Mouse (Mus musculus): ENCODE results near the gene Acat2. TPM values are rescaled to one million over a fixed set of nuclear protein-coding genes. Genes with fewer than 3 reads are reported as not detected.
"Not testable (repeated sequence)": the region's sequence is repeated elsewhere in the genome, so short reads cannot be mapped to it uniquely, and the experiment has no call there.

Acat2 gene
- total RNA-seq, 1 experiment from 2014 or later, result 10.4 TPM

- no peak for ATAC-seq (ENCODE audit: extremely low read depth, insufficient number of reproducible peaks, low FRiP score, poor library complexity, severe bottlenecking)
These were observed 13.3 kb upstream of the Acat2 start for GRCm38 (mm10) chr17:12973851-12974250.

- no peak for ATAC-seq (ENCODE audit: extremely low read depth, insufficient number of reproducible peaks, low FRiP score, poor library complexity, severe bottlenecking)
These were observed 6.6 kb upstream of the Acat2 start for GRCm38 (mm10) chr17:12967173-12967572.

DNA sequence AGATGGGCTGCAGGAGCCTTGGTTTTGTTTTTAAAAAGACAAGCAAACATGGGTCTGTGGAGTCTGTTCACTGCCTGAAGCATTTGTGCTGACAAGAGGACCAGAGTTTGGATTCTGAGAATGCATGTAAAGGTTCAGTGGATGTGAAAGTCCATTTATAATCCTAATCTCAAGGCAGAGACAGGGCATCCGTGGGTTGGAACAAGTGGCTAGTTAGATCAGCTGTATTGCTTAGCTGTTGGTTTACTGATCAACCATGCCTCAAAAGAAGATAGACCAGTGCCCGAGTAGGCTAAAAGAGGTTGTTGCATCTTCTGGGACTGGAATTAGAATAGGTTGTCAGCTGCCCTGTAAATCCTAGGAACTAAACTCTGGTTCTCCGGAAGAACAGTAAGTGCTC lies 2.9 kb upstream of the Acat2 start:
- no peak for ATAC-seq (ENCODE audit: extremely low read depth, insufficient number of reproducible peaks, low FRiP score, poor library complexity, severe bottlenecking)

- ATAC-seq (ENCODE audit: extremely low read depth, insufficient number of reproducible peaks, low FRiP score, poor library complexity, severe bottlenecking), result not testable (repeated sequence)
These were observed 1.2 kb downstream of the Acat2 start for GRCm38 (mm10) chr17:12959377-12959776.

GRCm38 (mm10) chr17:12956664-12957063 lies 3.9 kb downstream of the Acat2 start:
- ATAC-seq (ENCODE audit: extremely low read depth, insufficient number of reproducible peaks, low FRiP score, poor library complexity, severe bottlenecking), result no peak

DNA sequence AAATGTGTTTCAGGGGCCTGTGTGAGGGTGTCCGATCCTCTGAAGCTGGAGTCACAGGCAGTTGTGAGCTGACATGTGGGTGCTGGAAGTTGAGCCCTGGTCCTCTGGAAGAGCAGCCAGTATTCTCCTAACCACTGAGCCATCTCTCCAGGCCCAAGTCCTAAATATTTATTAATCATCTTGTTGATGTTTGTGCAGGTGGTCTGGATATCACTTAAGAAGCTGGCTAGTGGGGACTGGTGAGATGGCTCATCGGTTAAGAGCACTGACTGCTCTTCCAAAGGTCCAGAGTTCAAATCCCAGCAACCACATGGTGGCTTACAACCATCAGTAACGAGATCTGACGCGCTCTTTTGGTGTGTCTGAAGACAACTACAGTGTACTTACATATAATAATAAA lies 10.9 kb downstream of the Acat2 start:
- no peak for ATAC-seq (ENCODE audit: extremely low read depth, insufficient number of reproducible peaks, low FRiP score, poor library complexity, severe bottlenecking)

DNA sequence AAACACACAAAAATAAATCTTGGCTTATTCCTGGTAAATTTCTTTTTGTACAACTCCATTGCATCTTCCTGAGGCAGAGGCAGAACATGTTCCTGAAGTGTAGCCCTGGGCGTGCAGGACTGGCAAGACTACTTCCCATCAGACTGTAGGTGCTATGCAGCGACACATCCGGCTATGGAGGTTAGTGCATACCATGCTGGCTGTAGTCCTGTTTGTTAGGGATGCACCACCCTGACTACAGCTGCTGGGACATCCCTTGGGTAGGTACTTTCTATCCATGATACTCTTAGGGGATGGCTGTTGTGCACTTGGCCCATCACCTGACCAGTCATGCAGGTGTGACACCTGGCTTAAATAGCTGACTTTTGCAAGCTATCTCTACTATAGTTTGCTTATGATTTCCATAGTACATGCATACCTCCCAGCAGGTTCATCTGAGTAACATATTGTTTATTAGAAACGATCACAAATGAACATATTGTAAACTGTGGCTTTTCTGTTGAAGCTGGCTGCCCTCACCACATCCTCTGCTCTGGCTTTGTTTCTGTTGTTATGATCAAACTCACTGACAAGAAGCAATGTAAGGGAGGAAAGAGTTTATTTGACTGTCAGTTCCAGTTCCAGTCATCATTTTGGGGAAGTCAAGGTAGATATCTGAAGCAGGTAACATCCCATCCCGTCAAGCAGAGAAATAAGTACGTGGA lies 17.9 kb downstream of the Acat2 start:
- ATAC-seq (ENCODE audit: extremely low read depth, insufficient number of reproducible peaks, low FRiP score, poor library complexity, severe bottlenecking), result no peak

GRCm38 (mm10) chr17:12941543-12942260 lies 18.8 kb downstream of the Acat2 start:
- ATAC-seq (ENCODE audit: extremely low read depth, insufficient number of reproducible peaks, low FRiP score, poor library complexity, severe bottlenecking), result no peak

DNA sequence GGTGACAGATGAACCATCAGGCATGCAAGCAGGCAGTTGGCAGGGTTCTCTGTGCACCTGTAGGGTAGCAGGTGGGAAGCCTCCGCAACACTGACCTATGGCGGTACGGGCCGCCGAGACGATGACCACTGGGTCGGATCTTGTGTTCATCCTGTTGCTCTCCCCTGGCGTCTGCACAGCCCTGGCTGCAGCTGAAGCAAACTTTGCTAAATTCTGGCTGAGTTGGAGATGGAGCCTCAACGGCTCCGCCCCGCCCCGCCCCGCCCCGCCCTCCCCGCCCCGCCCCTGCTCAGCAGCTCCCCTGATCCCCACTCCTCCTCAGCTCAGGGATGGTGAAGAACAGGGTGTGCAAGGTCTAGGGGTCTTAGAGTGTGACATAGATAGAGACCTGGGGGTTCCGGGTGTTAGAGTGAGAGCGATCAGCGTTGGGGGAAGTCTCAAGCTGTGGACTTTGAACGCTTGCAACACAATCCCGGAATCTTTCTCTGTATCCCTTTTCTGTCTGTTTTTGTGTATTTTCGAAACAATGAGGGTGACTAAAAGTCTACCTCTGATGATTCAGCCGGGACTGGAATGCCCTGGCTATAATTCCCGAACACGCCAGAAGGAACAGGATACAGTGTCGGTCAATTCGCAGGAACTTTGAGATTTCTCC lies 20.3 kb downstream of the Acat2 start, which contains the start of gene Acat3:
Acat3 (minus strand) TSS at position 450 of the 655 bp plus-strand sequence.
- ATAC-seq (ENCODE audit: extremely low read depth, insufficient number of reproducible peaks, low FRiP score, poor library complexity, severe bottlenecking), result 0 out of 2 replicates have a peak, but pooled peaks have one; percentile 23

- ATAC-seq (ENCODE audit: extremely low read depth, insufficient number of reproducible peaks, low FRiP score, poor library complexity, severe bottlenecking), result not testable (repeated sequence)
These were observed 21.0 kb downstream of the Acat2 start for GRCm38 (mm10) chr17:12939377-12940148.

DNA sequence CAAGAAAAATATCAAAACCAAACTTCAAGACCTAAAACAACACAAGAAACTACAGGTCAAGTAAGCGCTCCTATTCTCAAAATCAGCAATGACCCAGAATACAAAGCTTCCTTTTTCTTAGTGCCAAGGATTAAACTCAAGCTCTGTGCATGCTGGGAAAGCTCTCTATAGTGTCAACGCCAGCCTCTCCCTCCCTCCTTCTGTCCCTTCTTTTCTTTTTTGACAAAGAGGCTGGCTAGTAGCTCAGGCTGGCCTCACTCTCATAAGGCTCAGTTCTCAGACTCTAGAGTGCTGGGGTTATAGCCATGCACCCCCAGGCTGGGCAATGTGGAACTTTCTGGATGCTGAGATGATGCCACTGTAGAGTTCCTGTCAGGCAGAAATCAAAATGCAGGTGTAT lies 22.5 kb downstream of the Acat2 start:
- ATAC-seq (ENCODE audit: extremely low read depth, insufficient number of reproducible peaks, low FRiP score, poor library complexity, severe bottlenecking), result no peak

DNA sequence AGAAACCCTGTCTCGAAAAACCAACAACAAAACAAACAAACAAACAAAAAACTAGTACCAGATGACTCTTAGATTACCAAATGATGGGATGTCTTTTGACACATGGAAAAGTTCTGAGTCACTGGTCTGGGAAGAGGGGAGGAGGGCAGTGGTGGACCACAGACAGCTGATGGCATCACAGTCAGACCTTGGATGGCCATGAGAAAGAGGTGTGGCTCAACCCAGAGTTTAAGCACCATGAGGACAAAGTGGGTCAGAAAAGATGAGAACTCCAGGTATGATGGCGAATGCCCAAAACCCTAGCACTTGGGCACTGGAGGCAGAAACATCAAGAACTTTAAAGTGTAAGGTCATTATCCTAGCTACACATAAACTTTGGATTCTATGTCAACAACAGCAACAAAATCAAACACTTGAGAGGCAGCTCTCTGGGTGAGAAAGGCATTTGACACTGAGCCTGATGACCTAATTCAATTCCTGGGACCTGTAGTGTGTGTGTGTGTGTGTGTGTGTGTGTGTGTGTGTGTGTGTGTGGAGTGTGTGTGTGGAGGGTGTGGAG lies 23.1 kb downstream of the Acat2 start:
- no peak for ATAC-seq (ENCODE audit: extremely low read depth, insufficient number of reproducible peaks, low FRiP score, poor library complexity, severe bottlenecking)

- no peak for ATAC-seq (ENCODE audit: extremely low read depth, insufficient number of reproducible peaks, low FRiP score, poor library complexity, severe bottlenecking)
These were observed 24.8 kb downstream of the Acat2 start for GRCm38 (mm10) chr17:12935719-12936118.

DNA sequence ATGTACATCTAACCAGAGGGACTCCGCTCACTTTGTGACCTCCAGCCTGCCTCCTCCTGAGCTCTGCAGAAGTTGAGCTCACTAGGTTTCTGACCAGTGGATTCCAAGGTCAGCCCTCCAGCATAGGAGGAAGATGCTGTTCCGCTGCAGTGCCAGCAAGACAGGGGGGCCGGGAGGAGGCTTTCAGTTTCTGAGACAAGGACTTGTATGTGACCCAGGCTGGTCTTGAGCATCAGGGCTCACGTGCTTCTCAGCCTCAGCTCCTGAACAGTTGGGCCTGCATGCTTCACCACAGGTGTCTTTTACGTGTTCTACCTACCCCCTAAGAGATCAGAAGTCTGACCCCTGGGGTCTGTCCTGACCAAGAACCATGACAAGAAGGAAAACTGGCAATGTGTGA lies 29.0 kb downstream of the Acat2 start:
- ATAC-seq (ENCODE audit: extremely low read depth, insufficient number of reproducible peaks, low FRiP score, poor library complexity, severe bottlenecking), result not testable (repeated sequence)

DNA sequence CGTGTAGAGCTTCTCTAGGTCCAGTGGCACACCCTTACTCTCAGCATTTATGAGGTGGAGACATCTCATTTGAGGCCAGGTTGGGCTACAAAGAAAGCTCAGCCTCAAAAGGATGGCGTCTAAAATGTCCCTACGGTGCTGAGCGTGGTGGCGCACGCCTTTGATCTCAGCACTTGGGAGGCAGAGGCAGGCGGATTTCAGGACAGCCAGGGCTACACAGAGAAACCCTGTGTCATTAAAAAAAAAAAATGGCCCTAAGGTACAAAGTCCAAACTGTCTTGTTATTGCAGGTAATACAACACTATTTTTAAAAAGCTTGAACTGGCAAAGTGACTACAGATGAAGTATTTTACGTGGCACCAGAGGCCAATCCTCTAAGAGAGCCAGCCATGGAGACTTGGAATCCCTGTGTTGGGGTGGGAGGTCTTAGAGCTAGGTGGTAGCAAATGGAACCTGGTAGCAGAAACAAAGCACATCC lies 34.8 kb downstream of the Acat2 start:
- ATAC-seq (ENCODE audit: extremely low read depth, insufficient number of reproducible peaks, low FRiP score, poor library complexity, severe bottlenecking), result no peak

DNA sequence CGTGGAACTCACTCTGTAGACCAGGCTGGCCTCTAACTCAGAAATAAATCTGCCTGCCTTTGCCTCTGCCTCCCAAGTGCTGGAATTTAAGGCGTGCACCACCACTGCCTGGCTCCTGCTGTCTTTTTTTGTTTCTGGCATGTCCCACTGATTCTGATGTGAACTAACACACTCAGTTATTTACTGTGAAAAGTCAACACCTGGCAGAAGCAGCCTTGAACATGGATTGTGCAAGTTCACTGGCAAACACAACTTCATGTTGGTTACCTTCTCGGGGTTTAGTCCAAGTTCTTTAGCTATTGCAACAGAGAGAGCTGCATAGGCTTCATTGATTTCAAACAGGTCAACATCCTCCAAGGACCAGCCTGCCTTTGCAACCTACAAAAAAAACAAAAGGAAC lies 35.5 kb downstream of the Acat2 start:
- ATAC-seq (ENCODE audit: extremely low read depth, insufficient number of reproducible peaks, low FRiP score, poor library complexity, severe bottlenecking), result no peak

DNA sequence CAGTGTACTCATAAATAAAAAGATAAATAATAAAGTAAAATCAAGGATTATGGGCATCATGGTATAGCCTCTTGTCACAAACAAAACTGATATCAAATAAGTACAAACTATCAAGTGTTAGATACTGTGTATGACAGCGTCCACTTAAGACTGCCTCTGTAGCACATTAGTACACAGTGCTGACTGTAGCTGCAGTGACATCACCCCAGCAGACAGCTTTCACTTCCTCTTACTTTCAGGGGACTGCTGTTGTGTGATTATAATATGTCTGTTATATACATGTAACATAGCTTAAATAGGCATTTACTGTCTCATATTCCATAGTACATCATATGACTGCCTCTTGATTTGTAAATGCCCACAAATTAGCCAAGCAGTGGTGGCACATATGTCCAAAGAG lies 39.5 kb downstream of the Acat2 start:
- peak; percentile 65 for ATAC-seq (ENCODE audit: extremely low read depth, insufficient number of reproducible peaks, low FRiP score, poor library complexity, severe bottlenecking)

DNA sequence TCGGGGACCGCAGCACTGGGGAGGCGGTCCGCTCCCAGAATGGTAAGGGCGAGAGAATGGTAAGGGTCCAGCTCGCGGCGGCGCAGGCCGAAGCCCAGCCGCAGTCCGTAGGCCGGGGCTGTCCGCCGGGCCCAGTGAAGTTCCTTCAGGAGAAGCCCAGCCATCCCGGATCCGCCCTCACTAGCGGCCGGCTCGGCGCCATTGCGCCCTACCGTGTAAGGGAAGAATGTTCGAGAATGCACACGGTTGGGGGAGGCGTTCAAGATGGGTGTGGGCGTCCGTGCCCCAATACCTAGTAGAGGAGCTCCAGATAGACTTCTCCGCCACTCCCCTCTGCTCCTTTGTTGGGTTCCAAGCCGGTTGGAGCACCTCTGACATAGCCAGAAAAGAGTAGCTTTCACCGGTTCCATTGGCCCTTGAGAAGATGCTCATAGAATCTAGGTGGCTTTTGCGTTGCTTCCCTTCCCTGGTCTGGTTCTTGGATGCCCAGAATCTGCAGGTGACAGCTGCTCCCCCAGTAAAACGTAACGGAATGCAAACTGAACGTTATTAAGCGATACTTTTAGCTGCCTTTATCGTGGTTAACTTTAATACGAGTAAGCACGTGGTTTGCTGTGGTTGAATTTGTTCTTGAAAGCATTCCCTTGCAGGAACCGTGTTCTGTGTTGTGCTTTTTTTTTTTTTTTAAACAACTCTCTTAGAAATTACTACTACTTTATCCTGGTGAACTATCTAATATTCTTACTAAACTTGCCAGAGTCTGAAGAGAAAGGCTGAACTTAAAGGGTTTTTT lies 43.8 kb downstream of the Acat2 start:
- no peak for ATAC-seq (ENCODE audit: extremely low read depth, insufficient number of reproducible peaks, low FRiP score, poor library complexity, severe bottlenecking)

Data from neutrophil, adult 5-6 weeks (primary cell).